Mouse (Mus musculus) olfactory bulb, adult 2 months (tissue): ENCODE measurements at regions not wholly inside any gene's neighbourhood (a gene's known extent, or its start where the extent isn't known, plus 50 kb on each side); places are given as distances from the start of the nearest gene placed in this dataset.

Source experiments
- H3K27ac ChIP-seq: fragments of 200-500 bp; 2 replicates; pipeline ENCODE4 v1.5.1; 2012; ENCODE audit warnings: low read depth, low read length; ENCODE audit not compliant: insufficient read depth
- H3K4me1 ChIP-seq: fragments of 200-500 bp; 2 replicates; pipeline ENCODE4 v1.6.1; 2012; ENCODE audit warnings: low read length; ENCODE audit not compliant: control insufficient read depth, insufficient read depth
- H3K4me3 ChIP-seq: fragments of 200-500 bp; 2 replicates; pipeline ENCODE4 v1.5.1; 2012; ENCODE audit warnings: mild to moderate bottlenecking, low read depth, low read length, moderate library complexity; ENCODE audit not compliant: insufficient read depth
- CTCF ChIP-seq: fragments of 200-500 bp; IDR thresholded peaks from 2 replicates; pipeline ENCODE4 v1.5.1; 2012; ENCODE audit warnings: low read depth, mild to moderate bottlenecking, low read length, moderate library complexity; ENCODE audit not compliant: insufficient read depth
- POLR2A ChIP-seq: fragments of 200-500 bp; IDR thresholded peaks from 2 replicates; pipeline ENCODE4 v1.6.1; 2012; ENCODE audit warnings: mild to moderate bottlenecking, low read depth, low read length, moderate library complexity; ENCODE audit not compliant: insufficient read depth
- WGBS: fragments of 180-500 bp; shearing (Covaris S2); methylation state at CpG from one replicate; pipeline ENCODE4 v1.1.7; 2018; 5-methylcytosine and 5-hydroxymethylcytosine counted together

DNA sequence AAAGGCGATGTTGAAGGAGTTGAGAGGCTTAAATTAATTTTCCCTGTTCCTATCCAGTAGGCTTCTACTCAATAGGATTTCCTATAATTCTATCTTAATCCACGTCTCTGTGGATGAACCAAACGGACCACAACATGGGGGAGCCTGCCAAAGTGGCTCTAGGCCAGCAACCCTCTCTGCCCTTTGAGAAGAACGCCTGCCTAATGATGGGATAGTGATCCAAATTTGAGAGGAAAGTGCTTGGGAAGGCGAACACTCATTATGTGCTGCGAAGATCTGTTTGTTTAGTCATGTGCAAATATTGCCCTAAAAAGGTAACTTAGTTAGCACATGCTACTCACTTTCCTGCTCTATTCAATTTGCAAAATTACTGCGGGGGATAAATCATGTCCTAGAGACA is 702.5 kb upstream of the Adamts5 start:
- Histone ChIP-seq H3K4me1 (no peaks in the 10 kb centered on the region), H3K4me3 (no peak overlapping the region), H3K27ac (no peak overlapping the region)
- TF ChIP-seq CTCF (no peak), POLR2A (no peak)
- 35% methylated on average over 7 of the region's 7 CpGs for WGBS

DNA sequence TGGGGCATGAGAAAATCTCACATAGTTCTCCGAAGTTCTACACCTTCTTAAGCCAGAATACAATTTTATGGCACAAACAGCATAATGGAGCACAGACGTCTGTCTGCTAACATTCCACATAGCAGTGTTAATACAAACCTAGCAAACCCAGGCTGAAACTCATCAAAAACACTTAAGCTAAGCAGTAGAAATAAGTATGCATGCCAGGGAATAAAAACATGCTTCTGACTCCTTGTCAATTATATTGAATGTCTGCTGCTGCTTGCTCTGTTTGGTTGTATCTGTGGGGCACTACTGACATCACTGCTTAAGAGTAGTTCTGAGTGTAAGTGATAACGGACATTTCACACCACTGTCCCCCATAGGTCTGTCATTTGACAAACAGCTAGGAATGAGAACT is 693.4 kb upstream of the Adamts5 start:
- TF ChIP-seq CTCF (no peak), POLR2A (no peak)
- H3K27ac ChIP-seq: no peak overlapping the region
- H3K4me1 ChIP-seq: no peaks in the 10 kb centered on the region
- WGBS: 88% methylated on average over 3 of the region's 3 CpGs
- H3K4me3 ChIP-seq: no peak overlapping the region

DNA sequence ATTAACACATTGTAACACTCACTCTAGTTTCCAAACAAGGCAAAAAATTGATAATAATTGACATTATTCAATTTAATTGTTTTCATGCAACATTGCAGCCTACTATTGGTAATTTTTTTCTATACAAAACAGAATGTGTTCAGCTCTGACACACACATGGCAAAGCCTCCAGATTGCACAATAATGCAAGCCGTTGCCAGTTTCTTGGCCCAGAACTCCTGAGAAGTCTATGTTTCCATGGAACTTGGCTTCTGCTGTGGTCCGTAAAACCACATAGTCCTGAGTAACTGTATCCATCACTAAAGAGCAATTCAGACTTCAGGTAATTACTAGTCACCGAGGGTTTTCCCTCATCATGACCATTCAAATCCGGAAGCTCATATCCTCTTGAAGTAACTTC is 684.4 kb upstream of the Adamts5 start:
- Histone ChIP-seq H3K4me1 (no peaks in the 10 kb centered on the region), H3K27ac (no peak overlapping the region), H3K4me3 (no peak overlapping the region)
- 58% methylated on average over 4 of the region's 4 CpGs for WGBS
- TF ChIP-seq POLR2A (no peak), CTCF (no peak)

DNA sequence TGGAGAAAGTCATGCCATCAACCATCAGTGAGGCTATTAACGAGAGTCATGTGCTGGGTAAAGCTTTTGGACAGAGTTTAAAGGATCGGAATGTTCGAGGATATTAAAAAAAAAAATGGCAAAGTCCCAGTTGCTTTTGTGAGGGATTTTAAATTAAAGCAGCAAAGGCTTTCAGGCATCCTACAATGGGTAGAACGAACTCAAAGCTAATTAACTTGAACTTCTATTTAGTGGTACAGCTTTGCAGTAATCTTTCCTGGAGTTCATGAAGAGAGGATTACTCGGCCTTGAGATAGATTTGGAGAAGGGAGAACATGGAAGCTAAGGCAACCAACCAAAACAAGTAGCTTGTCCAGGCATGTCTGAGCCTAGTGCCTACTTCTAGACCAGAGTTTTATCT is 676.7 kb upstream of the Adamts5 start:
- no peaks in the 10 kb centered on the region for H3K4me1 ChIP-seq
- no peak overlapping the region for H3K4me3 ChIP-seq
- WGBS: 25% methylated on average over 5 of the region's 5 CpGs
- no peak overlapping the region for H3K27ac ChIP-seq
- TF ChIP-seq CTCF (no peak), POLR2A (no peak)

DNA sequence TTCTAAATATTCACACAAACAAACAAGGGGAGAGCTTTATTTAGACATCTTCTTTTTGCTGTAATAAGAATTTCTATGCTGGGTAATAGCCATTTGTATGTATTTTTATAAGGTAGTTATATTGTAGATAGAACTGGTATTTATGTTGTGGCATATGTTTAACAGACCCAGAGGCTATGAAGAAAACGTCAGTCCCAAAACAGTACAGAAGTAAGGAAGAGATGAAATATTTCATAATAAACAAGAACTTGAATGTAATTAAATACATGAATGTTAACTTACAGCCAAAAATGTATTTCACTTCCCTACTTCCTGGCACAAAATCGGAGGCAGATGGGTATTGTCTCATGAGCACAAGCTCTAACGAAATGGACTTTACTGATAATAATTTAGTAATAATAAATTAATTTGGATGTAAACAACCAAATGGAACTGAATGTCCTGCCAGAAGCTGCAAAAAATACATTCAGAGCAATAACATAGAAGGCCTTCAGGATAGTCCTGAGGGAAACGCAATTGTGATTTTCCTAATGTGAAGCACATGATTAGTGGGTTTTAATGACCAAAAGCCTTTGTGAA is 645.9 kb upstream of the Adamts5 start:
- TF ChIP-seq POLR2A (no peak), CTCF (no peak)
- Histone ChIP-seq H3K4me1 (no peaks in the 10 kb centered on the region), H3K27ac (no peak overlapping the region), H3K4me3 (no peak overlapping the region)
- 89% methylated on average over 4 of the region's 4 CpGs for WGBS

DNA sequence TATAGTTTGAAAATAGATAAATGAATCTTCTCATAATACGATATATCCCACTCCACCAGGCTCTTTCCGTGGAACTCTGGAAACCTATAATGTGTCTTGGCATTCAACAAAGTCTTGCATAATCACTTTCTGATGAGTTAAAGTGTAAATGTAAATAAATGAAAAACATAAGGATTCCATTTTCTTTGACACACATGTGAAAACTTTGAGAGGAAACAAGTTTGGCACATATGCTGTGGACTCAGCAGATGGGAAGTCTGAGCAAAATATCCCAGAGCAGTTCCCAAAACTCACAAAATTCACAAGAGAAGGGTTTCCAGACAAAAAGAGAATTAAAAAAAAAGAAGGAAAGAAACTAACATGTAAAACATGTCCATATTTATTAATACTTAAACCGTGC is 645.3 kb upstream of the Adamts5 start:
- no peaks in the 10 kb centered on the region for H3K4me1 ChIP-seq
- H3K27ac ChIP-seq: no peak overlapping the region
- 88% methylated on average over 3 of the region's 3 CpGs for WGBS
- no peak overlapping the region for H3K4me3 ChIP-seq
- TF ChIP-seq CTCF (no peak), POLR2A (no peak)

DNA sequence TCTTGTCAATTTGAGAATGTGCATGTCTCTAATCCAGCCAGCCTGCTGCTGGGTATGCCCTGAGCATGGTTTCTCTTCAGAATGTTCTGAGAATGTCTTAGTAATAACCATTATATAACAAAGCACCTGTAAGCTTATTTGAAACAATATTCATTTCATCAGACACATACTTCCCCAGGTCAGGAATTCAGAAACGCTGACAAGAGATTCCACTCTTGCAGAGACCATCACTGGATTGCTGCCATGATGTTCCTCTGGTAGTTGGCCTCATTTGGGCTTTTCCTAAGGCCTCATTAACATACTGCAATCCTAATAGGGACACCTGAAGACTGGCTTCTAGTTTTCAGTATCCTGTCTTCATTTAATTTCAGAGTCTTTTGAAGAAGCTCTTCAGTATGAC is 642.5 kb upstream of the Adamts5 start:
- WGBS: 62% methylated on average over 1 of the region's 1 CpGs
- TF ChIP-seq CTCF (no peak), POLR2A (no peak)
- H3K27ac ChIP-seq: no peak overlapping the region
- H3K4me3 ChIP-seq: no peak overlapping the region
- H3K4me1 ChIP-seq: no peaks in the 10 kb centered on the region

DNA sequence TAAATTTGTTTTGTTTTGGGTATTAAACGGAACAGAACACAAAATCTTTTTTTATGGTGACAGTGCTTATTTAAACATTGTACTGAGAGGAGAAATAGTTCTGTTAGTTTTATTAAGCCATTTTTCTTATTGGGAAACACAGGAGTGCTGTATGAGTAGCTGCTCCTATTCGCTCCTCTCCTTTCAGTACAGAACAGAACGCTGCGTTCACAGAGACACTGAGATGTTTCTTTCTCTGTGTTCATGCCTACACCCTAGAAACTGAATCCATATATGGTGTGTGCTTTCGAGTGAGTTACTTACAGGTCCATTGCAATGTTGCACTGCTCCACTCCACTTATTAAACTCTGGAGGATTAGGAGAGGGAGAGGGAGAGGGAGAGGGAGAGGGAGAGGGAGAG is 634.9 kb upstream of the Adamts5 start:
- TF ChIP-seq POLR2A (no peak), CTCF (no peak)
- Histone ChIP-seq H3K4me1 (no peaks in the 10 kb centered on the region), H3K4me3 (no peak overlapping the region), H3K27ac (no peak overlapping the region)
- 52% methylated on average over 5 of the region's 5 CpGs for WGBS

DNA sequence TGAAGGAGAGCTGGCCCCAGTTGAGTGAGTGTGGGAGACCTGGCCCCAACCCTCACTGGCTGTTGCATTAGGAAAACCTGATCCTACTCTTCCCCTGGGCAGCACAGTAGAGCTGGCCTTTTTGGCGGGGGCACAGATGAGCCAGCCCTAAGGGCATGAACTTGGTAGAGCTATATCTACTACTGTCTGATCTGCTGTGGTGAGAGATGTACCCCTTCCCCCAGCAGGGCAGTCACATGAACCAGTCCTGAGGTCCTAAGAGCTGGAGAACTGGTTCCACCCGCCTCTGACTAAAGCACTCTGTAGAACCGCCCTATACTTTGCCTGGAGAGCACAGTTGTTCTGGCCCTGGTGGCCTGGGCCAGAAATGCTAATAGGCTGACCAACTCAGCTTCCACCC is 622.5 kb upstream of the Adamts5 start:
- Histone ChIP-seq H3K27ac (no peak overlapping the region), H3K4me1 (no peaks in the 10 kb centered on the region), H3K4me3 (no peak overlapping the region)
- TF ChIP-seq POLR2A (no peak), CTCF (no peak)
- WGBS: 85% methylated on average over 3 of the region's 3 CpGs

DNA sequence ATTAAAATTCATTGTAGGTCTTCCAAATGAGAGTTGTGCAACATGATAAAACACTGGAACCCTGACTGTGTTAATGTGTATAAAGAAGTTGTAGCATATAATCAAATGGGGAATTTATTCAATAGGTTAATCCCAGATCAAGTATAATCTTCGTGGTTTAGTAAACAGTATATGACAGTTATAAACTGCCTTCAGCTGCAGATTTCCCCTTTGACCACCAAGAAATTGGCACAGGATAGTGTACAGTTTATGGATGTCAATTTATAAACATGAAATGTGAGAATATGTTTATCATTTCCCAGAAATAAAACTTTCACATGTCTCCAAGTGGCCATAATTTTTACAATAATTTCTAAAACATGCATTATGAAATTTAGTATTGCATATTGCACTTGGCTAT is 615.3 kb upstream of the Adamts5 start:
- TF ChIP-seq POLR2A: no peak
- no peak for TF ChIP-seq CTCF
- no peak overlapping the region for H3K27ac ChIP-seq
- no peak overlapping the region for H3K4me3 ChIP-seq
- 42% methylated on average over 1 of the region's 1 CpGs for WGBS
- H3K4me1 ChIP-seq: no peaks in the 10 kb centered on the region

DNA sequence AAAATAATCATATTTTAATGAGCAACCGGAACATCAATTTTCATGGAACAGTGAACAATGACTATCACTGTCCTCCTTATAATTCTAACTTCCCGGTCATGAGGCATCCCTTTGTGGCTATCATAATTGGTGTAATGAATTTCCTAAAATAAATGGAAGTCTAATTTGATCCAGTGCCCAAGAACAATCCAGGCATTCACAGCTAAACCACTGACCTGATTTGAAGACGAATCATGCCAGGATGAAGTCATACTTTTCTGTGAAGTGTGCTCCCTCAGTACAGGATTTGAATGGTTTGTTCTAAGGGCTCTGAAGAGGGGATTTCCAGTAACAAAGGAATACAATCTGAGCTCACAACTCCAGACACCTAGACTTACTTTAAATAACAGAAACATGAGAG is 614.5 kb upstream of the Adamts5 start:
- no peak for TF ChIP-seq POLR2A
- TF ChIP-seq CTCF: no peak
- WGBS: 33% methylated on average over 3 of the region's 3 CpGs
- no peak overlapping the region for H3K27ac ChIP-seq
- H3K4me3 ChIP-seq: no peak overlapping the region
- H3K4me1 ChIP-seq: no peaks in the 10 kb centered on the region
